Mouse (Mus musculus) stomach, postnatal 0 days (tissue): Measurements from ENCODE around the gene Stk38. TPM values are rescaled to one million over a fixed set of nuclear protein-coding genes. Genes with fewer than 3 reads are reported as not detected.

ENCODE experiments used
- ATAC-seq: fragments of 200-750 bp; cut with Nextera tagmentation; 2 replicates; pipeline ENCODE4 v1.8.0; 2017; ENCODE audit not compliant: low FRiP score, low TSS enrichment
- DNase-seq: peaks from one replicate; pipeline ENCODE4 v3.0.0-alpha.2; 2016; ENCODE audit warnings: low spot score
- H3K27ac ChIP-seq: fragments of 300-500 bp; sonication (generic); replicated peaks from 2 replicates; pipeline ENCODE4 v1.5.1; 2014; ENCODE audit warnings: mild to moderate bottlenecking, control low read depth
- H3K27me3 ChIP-seq: fragments of 300-500 bp; sonication (generic); 2 replicates; pipeline ENCODE4 v1.6.1; 2014; ENCODE audit warnings: low read length; ENCODE audit not compliant: control insufficient read depth, insufficient read depth
- H3K36me3 ChIP-seq: fragments of 300-500 bp; sonication (generic); 2 replicates; pipeline ENCODE4 v1.6.1; 2014; ENCODE audit warnings: low read length, mixed read lengths; ENCODE audit not compliant: control insufficient read depth, insufficient read depth
- H3K4me1 ChIP-seq: fragments of 300-500 bp; sonication (generic); replicated peaks from 2 replicates; pipeline ENCODE4 v1.6.1; 2014; ENCODE audit warnings: antibody characterized with exemption; ENCODE audit not compliant: control insufficient read depth, insufficient read depth
- H3K4me2 ChIP-seq: fragments of 300-500 bp; sonication (generic); replicated peaks from 2 replicates; pipeline ENCODE4 v1.6.1; 2014; ENCODE audit warnings: low read depth, mild to moderate bottlenecking, control low read depth, moderate library complexity
- H3K4me3 ChIP-seq: fragments of 300-500 bp; sonication (generic); 2 replicates; pipeline ENCODE4 v1.5.1; 2014; ENCODE audit warnings: low read depth, low read length, control low read depth
- H3K9ac ChIP-seq: fragments of 300-500 bp; sonication (generic); 2 replicates; pipeline ENCODE4 v1.6.1; 2014; ENCODE audit warnings: mild to moderate bottlenecking, low read length, control low read depth, mixed read lengths
- H3K9me3 ChIP-seq: fragments of 300-500 bp; sonication (generic); 2 replicates; pipeline ENCODE4 v1.6.1; 2016; ENCODE audit warnings: low read length; ENCODE audit not compliant: control insufficient read depth
- CTCF ChIP-seq: IDR thresholded peaks from 2 replicates; pipeline ENCODE4 v1.5.1; 2016; ENCODE audit warnings: antibody characterized with exemption, low read depth, mild to moderate bottlenecking, moderate library complexity
- EP300 ChIP-seq: optimal IDR thresholded peaks from 2 replicates; pipeline ENCODE3; 2016; ENCODE audit warnings: antibody characterized with exemption
- WGBS: fragments of 180-500 bp; shearing (Covaris S2); extraction: QIAGEN DNeasy Blood & Tissue Kit; methylation state at CpG from one replicate; pipeline ENCODE4 v1.1.7; 2014; 5-methylcytosine and 5-hydroxymethylcytosine counted together
- polyA plus RNA-seq: library from polyadenylated mRNA; unstranded; fragments of >200 nt; fragmentation: Nextera tagmentation; extraction: Ambion mirVana; gene quantifications from 2 replicates; pipeline ENCODE4 v1.2.1, GENCODE M21; 2015

The Stk38 gene
- polyA plus RNA-seq, 1 experiment from 2014 or later, result 64.8 TPM

- 76% methylated on average over 10 of the region's 10 CpGs for WGBS
- Histone ChIP-seq H3K4me2 (no peak overlapping the region), H3K27ac (no peak overlapping the region), H3K9me3 (no peaks in the 10 kb centered on the region), H3K4me3 (no peak overlapping the region), H3K36me3 (no peaks in the 10 kb centered on the region), H3K27me3 (no peaks in the 10 kb centered on the region), H3K9ac (no peak overlapping the region), H3K4me1 (no peaks in the 10 kb centered on the region)
- DNase-seq (peak; percentile 39), ATAC-seq (no peak)
- TF ChIP-seq CTCF (peak; percentile 66), EP300 (no peak)
These were observed 71.0 kb downstream of the Stk38 start for GRCm38 (mm10) chr17:28936622-28937345.

GRCm38 (mm10) chr17:28936133-28936532 is 71.7 kb downstream of the Stk38 start:
- no peak for ATAC-seq
- Histone ChIP-seq H3K27me3 (no peaks in the 10 kb centered on the region), H3K9me3 (no peaks in the 10 kb centered on the region), H3K4me2 (no peak overlapping the region), H3K36me3 (no peaks in the 10 kb centered on the region), H3K4me3 (no peak overlapping the region), H3K9ac (no peak overlapping the region), H3K27ac (no peak overlapping the region), H3K4me1 (0 out of 2 replicates have a peak, but pooled peaks cover 3% of the 10 kb centered on the region)
- TF ChIP-seq CTCF, result no peak
- no peak for TF ChIP-seq EP300
- DNase-seq, result no peak
- WGBS, result 85% methylated on average over 7 of the region's 7 CpGs

- Histone ChIP-seq H3K9me3 (no peaks in the 10 kb centered on the region), H3K36me3 (no peaks in the 10 kb centered on the region), H3K27me3 (no peaks in the 10 kb centered on the region), H3K4me1 (peaks cover 6% of the 10 kb centered on the region; the same call in 1 of the 2 replicates), H3K4me3 (no peak overlapping the region), H3K9ac (no peak overlapping the region), H3K27ac (no peak overlapping the region), H3K4me2 (no peak overlapping the region)
- ATAC-seq (no peak), DNase-seq (no peak)
- WGBS, result 65% methylated on average over 19 of the region's 19 CpGs
- TF ChIP-seq CTCF (no peak), EP300 (no peak)
These were observed 73.5 kb downstream of the Stk38 start for GRCm38 (mm10) chr17:28934120-28934916.

GRCm38 (mm10) chr17:28932274-28932673 is 75.5 kb downstream of the Stk38 start:
- Histone ChIP-seq H3K4me1 (peaks cover 6% of the 10 kb centered on the region; the same call in 1 of the 2 replicates), H3K4me3 (no peak overlapping the region), H3K36me3 (no peaks in the 10 kb centered on the region), H3K27ac (no peak overlapping the region), H3K4me2 (no peak overlapping the region), H3K9me3 (no peaks in the 10 kb centered on the region), H3K27me3 (no peaks in the 10 kb centered on the region), H3K9ac (no peak overlapping the region)
- TF ChIP-seq CTCF (no peak), EP300 (no peak)
- DNase-seq (no peak), ATAC-seq (no peak)
- 59% methylated on average over 4 of the region's 4 CpGs for WGBS

GRCm38 (mm10) chr17:28931436-28932211 is 76.2 kb downstream of the Stk38 start:
- Histone ChIP-seq H3K9me3 (no peaks in the 10 kb centered on the region), H3K27ac (peak overlapping the region; percentile 88), H3K27me3 (no peaks in the 10 kb centered on the region), H3K4me1 (peaks cover 6% of the 10 kb centered on the region; the same call in 1 of the 2 replicates), H3K4me2 (no peak overlapping the region), H3K4me3 (no peak overlapping the region), H3K36me3 (no peaks in the 10 kb centered on the region), H3K9ac (no peak overlapping the region)
- WGBS, result 76% methylated on average over 18 of the region's 18 CpGs
- no peak for TF ChIP-seq CTCF
- TF ChIP-seq EP300, result no peak
- DNase-seq (no peak), ATAC-seq (peak; percentile 40)
